Mouse (Mus musculus) ovary, postnatal 14 days (tissue): Measurements from ENCODE around the gene Hist1h1t.
A peak's percentile ranks its signal among the peaks of the same experiment; 100 is the strongest.
"Not testable (repeated sequence)": the region's sequence is repeated elsewhere in the genome, so short reads cannot be mapped to it uniquely, and the experiment has no call there.

Experiments
- DNase-seq: peaks from one replicate; pipeline ENCODE4 v3.0.0; 2022; ENCODE audit warnings: low spot score

Gene Hist1h1t

GRCm38 (mm10) chr13:23695514-23695913 is at the start of gene Hist1h1t:
Gene Hist1h1t, plus strand, starts transcription at chr13:23695814.
- no peak for DNase-seq

DNA sequence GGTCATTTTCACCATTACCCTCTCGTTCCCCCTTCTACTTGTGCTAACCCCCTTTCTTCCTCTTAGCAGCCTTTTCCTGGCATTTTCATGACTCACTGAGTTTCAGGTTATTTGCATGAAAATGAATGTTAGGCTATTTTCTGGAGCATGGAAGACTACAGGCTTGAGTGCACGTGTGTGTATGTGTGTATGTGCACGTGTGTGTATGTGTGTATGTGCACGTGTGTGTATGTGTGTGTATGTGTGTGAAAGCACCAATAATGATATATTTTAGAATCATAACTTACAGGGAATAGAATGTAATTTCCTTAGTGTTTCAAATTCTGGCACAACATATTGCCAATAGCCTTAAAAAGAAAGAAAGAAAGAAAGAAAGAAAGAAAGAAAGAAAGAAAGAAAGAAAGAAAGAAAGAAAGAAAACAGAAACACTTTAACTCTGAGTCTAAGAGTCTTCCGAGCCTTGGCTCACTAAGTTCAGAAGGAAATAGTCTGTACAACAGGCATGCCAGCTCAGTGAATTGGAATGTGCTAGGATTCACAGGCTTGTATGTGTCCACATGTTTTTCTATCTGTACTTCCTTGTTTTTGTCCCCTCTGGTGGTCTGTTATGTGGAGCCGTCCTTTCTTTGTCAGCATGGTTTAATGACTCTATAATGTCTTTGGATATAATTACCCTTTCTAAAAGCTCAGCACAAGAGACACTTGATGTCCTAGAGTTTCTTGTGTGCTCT is 35.8 kb upstream of the Hist1h1t start:
- no peak for DNase-seq

- DNase-seq, result no peak
Observed at GRCm38 (mm10) chr13:23662536-23662935, 33.1 kb upstream of the Hist1h1t start.

DNA sequence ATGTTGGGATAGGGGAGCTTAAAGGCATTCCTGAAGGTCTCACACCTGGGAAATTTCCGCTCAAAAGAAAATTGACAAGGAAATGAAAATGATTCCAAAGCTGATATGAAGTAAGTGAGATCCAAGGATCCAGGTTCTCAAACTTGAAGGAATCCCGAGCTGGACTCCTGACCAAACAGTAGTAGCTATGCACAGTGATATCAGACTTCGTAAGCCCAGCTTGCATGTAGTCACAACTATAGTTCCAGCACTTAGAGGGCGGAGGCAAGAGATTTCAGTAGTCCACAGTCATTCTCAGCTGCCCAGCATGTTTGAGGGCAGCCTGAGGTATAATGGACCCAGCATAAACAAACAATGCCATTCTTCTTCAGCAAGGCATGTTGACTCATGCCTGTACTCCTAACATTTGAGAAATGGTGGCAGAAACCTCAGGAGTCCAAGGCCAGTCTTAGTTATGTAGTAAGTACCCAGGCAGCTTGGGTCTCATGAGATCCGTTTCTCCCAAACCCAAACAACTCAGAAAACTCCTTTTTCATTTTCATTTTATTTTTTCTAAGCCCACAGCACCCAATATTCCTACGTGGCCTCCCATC is 13.5 kb upstream of the Hist1h1t start:
- DNase-seq, result no peak

- no peak for DNase-seq
Observed at GRCm38 (mm10) chr13:23682623-23682946, 13.0 kb upstream of the Hist1h1t start.

DNA sequence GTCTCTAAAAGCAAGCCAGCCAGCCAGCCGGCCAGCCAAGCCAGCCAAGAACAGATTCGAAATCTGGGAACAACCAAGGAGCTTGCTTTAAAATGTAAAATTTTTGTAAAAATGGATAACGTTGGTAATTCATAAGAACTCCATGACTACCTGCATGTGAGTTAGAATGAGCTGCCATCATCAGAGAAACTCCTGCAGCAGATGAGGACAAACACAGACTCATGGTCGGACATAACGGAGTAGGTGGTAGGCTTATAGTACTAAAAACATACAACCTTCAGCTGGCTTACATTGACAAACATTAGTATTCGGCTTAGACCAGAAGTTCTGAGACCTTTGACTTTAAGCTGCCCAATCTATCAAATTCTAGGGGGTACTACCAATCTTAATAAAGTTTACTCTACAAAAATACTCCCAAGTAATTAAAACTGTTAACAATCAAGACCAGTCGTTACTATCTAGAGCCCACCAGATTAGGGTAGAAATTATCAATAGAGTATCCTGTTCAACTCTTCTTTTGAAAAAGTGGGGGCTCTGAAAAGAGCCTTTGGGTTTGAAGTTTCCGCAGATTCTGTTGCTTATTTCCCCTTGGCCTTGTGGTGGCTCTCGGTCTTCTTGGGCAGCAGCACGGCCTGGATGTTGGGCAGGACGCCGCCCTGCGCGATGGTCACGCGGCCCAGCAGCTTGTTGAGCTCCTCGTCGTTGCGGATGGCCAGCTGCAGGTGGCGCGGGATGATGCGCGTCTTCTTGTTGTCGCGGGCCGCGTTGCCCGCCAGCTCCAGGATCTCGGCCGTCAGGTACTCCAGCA is 12.5 kb upstream of the Hist1h1t start:
- DNase-seq, result not testable (repeated sequence)

DNA sequence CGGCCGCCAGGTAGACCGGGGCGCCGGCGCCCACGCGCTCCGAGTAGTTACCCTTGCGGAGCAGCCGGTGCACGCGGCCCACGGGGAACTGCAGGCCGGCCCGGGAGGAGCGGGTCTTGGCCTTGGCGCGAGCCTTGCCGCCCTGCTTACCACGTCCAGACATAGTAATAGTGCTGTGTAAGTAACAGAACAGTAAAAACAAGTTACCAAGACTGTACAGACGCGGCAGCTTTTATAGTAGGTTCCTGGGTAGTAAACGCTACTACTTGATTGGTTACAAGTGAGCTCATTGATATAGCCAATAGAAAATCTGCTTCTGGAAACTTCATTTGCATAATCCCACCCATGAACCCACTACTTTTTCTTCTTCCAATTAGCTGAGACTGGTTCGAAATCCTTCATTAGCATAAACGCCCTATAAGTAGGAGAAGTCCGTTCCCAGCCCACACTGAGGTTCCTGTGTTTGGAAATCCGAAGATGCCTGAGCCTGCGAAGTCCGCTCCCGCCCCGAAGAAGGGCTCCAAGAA is 11.8 kb upstream of the Hist1h1t start, which contains the start of the genes Hist1h2ac and Hist1h2bc:
TSS of gene Hist1h2ac (minus strand) at position 194 of the 527 bp plus-strand sequence.
TSS of gene Hist1h2bc (plus strand) at position 445 of the 527 bp plus-strand sequence.
- DNase-seq, result peak; percentile 65

GRCm38 (mm10) chr13:23684295-23684945 is 11.2 kb upstream of the Hist1h1t start:
- peak; percentile 27 for DNase-seq

- DNase-seq, result peak; percentile 30
Observed at GRCm38 (mm10) chr13:23685121-23685861, 10.3 kb upstream of the Hist1h1t start.

- no peak for DNase-seq
Observed at GRCm38 (mm10) chr13:23685966-23686365, 9.6 kb upstream of the Hist1h1t start.

DNA sequence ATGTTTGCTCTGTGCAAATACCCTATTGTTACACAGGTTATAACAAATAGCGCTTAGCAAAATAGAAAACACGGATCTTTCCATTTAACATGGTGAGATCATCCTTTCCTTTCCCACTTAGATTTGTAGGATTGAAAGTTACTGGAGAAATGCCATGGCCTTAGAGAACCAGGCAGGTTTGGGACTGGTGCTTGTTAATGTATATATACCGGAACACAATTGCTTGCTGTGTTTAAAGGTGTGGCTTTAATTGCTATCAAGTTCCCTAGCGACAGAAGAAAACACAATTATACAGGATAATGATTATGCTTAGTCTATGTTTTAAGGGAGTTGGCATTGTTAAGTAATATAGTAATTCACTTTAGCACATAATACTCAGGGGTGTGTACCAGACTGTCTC is 8.4 kb upstream of the Hist1h1t start:
- no peak for DNase-seq

DNA sequence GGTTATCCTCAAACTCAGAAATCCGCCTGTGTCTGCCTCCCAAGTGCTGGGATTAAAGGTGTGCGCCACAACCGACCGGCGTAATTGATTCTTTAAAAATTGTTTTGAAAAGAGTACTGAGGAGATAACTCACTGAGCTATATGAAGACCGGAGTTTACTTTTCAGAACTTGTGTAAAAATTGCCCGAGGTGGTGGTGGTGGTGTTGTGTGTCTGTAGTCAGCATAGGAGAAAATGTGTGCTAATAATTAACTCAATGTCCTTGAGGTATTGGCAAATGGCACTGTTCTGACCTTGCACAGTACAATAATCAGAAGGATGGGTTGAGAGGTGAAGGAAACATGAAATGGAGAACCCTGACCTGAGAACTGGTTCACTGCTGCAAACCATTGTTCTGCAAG is 7.7 kb upstream of the Hist1h1t start:
- DNase-seq, result no peak

- DNase-seq, result no peak
Observed at GRCm38 (mm10) chr13:23688956-23689355, 6.7 kb upstream of the Hist1h1t start.

- DNase-seq, result no peak
Observed at GRCm38 (mm10) chr13:23689459-23689858, 6.2 kb upstream of the Hist1h1t start.

GRCm38 (mm10) chr13:23693856-23694440 is 1.7 kb upstream of the Hist1h1t start:
- no peak for DNase-seq

GRCm38 (mm10) chr13:23694956-23695355 is 658 bp upstream of the Hist1h1t start:
- DNase-seq, result no peak

DNA sequence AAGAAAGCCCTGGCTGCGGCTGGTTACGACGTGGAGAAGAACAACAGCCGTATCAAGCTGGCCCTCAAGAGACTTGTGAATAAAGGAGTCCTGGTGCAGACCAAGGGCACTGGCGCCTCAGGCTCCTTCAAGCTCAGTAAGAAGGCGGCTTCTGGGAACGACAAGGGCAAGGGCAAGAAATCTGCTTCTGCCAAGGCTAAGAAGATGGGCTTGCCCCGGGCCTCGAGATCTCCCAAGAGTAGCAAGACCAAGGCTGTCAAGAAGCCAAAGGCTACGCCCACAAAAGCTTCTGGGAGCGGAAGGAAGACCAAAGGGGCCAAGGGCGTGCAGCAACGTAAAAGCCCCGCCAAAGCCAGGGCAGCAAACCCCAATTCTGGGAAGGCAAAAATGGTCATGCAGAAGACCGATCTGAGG is 454 bp downstream of the Hist1h1t start:
- no peak for DNase-seq

GRCm38 (mm10) chr13:23697491-23698299 is 2.1 kb downstream of the Hist1h1t start:
- no peak for DNase-seq

- DNase-seq, result peak; percentile 100
Observed at GRCm38 (mm10) chr13:23698300-23698693, 2.7 kb downstream of the Hist1h1t start, which contains the start of gene Hist1h4c. Gene Hist1h4c, minus strand, starts transcription at chr13:23698454.

GRCm38 (mm10) chr13:23698996-23699395 is 3.4 kb downstream of the Hist1h1t start:
- DNase-seq, result no peak
